Mouse (Mus musculus) cortical plate, adult 2 months (tissue): Measurements from ENCODE around the gene Gm28230.

Experiments used
- CTCF ChIP-seq: fragments of 200-500 bp; IDR thresholded peaks from 2 replicates; pipeline ENCODE4 v1.5.1; 2011; ENCODE audit warnings: mild to moderate bottlenecking, control low read depth, low read length; ENCODE audit not compliant: insufficient read depth; ENCODE audit errors: extremely low read depth
- POLR2A ChIP-seq: fragments of 200-500 bp; IDR thresholded peaks from 2 replicates; pipeline ENCODE4 v1.6.1; 2011; ENCODE audit warnings: mild to moderate bottlenecking, low read length, control low read depth; ENCODE audit not compliant: insufficient read depth; ENCODE audit errors: extremely low read depth

DNA sequence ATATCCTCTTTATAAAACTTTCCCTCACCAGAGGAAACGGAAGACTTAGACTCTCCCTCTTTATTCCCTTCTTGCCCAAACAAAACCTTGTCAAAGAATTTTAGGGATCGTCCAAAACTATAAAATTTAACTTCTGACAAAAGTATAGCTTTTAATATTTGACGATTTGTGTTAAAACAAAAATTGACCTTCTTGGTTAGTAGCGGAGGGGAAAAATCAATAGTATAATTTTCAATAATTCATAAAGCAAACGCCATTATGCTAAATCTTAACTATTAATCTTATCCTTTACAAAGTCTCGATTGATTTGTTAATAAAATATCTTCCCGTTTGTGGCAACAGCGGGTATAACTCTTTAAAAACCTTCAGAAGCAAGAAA lies 36.2 kb upstream of the Gm28230 start:
- TF ChIP-seq CTCF (no peak), POLR2A (no peak)
